Mouse (Mus musculus) limb, embryonic 14.5 days (tissue): ENCODE measurements at regions not wholly inside any gene's neighbourhood (a gene's known extent, or its start where the extent isn't known, plus 50 kb on each side); places are given as distances from the start of the nearest gene placed in this dataset.

Source experiments
- ATAC-seq: fragments of 200-750 bp; cut with Nextera tagmentation; 2 replicates; pipeline ENCODE4 v1.8.0; 2017; ENCODE audit warnings: low read depth, moderate number of reproducible peaks, moderate TSS enrichment; ENCODE audit not compliant: low FRiP score
- DNase-seq: peaks from one replicate; pipeline ENCODE4 v3.0.0-alpha.2; 2015; ENCODE audit warnings: low spot score
- H3K27ac ChIP-seq: fragments of 300-500 bp; sonication (generic); replicated peaks from 2 replicates; pipeline ENCODE4 v1.5.1; 2014; ENCODE audit warnings: low read depth, mild to moderate bottlenecking, low read length, moderate library complexity, mixed read lengths
- H3K27me3 ChIP-seq: fragments of 300-500 bp; sonication (generic); 2 replicates; pipeline ENCODE4 v1.6.1; 2014; ENCODE audit warnings: low read length, mixed read lengths; ENCODE audit not compliant: control insufficient read depth, insufficient read depth
- H3K36me3 ChIP-seq: fragments of 300-500 bp; sonication (generic); 2 replicates; pipeline ENCODE4 v1.6.1; 2014; ENCODE audit warnings: mild to moderate bottlenecking, low read length, moderate library complexity, mixed read lengths; ENCODE audit not compliant: control insufficient read depth, insufficient read depth
- H3K4me1 ChIP-seq: fragments of 300-500 bp; sonication (generic); 2 replicates; pipeline ENCODE4 v1.6.1; 2014; ENCODE audit warnings: antibody characterized with exemption, low read length, mixed read lengths; ENCODE audit not compliant: control insufficient read depth, insufficient read depth
- H3K4me2 ChIP-seq: fragments of 300-500 bp; sonication (generic); replicated peaks from 2 replicates; pipeline ENCODE4 v1.6.1; 2014; ENCODE audit warnings: low read depth, mild to moderate bottlenecking, low read length, moderate library complexity; ENCODE audit not compliant: severe bottlenecking
- H3K4me3 ChIP-seq: fragments of 300-500 bp; sonication (generic); replicated peaks from 2 replicates; pipeline ENCODE4 v1.5.1; 2014; ENCODE audit warnings: low read length
- H3K9ac ChIP-seq: fragments of 300-500 bp; sonication (generic); 2 replicates; pipeline ENCODE4 v1.6.1; 2014; ENCODE audit warnings: mild to moderate bottlenecking, low read depth, low read length, moderate library complexity; ENCODE audit not compliant: severe bottlenecking
- H3K9me3 ChIP-seq: fragments of 300-500 bp; sonication (generic); 2 replicates; pipeline ENCODE4 v1.6.1; 2016; ENCODE audit warnings: low read length; ENCODE audit not compliant: control insufficient read depth
- POLR2A ChIP-seq: fragments of 200-500 bp; IDR thresholded peaks from 2 replicates; pipeline ENCODE4 v1.8.0; 2012; ENCODE audit warnings: inconsistent platforms, mild to moderate bottlenecking, moderate library complexity, borderline replicate concordance; ENCODE audit not compliant: insufficient read depth, insufficient read length; ENCODE audit errors: extremely low read depth
- WGBS: fragments of 180-500 bp; shearing (Covaris S2); extraction: QIAGEN DNeasy Blood & Tissue Kit; methylation state at CpG from one replicate; pipeline ENCODE4 v1.1.7; 2014; 5-methylcytosine and 5-hydroxymethylcytosine counted together

- H3K27me3 ChIP-seq = no peaks in the 10 kb centered on the region
- peak; percentile 39 for DNase-seq
- WGBS = 52% methylated on average over 8 of the region's 8 CpGs
These were observed 109.7 kb upstream of the Tab2 start for GRCm38 (mm10) chr10:8065746-8066145.

DNA sequence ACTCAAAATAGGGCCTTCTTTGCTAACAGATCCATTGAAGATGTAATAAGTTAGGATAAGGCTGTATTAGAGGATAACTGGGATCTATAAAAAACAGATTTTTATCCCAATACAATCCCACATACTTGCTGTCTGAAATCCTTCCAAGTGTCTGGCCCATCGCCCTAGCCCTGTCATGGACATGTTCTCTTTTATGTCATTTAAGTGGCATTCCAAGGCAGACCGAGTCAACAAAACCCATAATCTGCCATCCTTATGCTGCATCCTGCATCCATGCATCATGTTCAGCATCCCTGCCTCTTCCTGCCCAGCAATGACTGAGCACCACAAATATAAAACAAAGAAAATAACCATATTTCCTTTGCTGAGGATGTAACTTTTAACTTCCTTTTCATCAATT is 108.3 kb upstream of the Tab2 start:
- H3K27me3 ChIP-seq = no peaks in the 10 kb centered on the region
- DNase-seq (no peak), ATAC-seq (no peak)
- no peak overlapping the region for H3K27ac ChIP-seq
- H3K4me2 ChIP-seq = no peak overlapping the region
- no peak for TF ChIP-seq POLR2A
- no peak overlapping the region for H3K4me3 ChIP-seq
- 72% methylated on average over 2 of the region's 2 CpGs for WGBS
- H3K9me3 ChIP-seq = no peaks in the 10 kb centered on the region
- peaks cover 3% of the 10 kb centered on the region; the same call in 1 of the 2 replicates for H3K4me1 ChIP-seq
- no peak overlapping the region for H3K9ac ChIP-seq
- H3K36me3 ChIP-seq = no peaks in the 10 kb centered on the region

More at GRCm38 (mm10) chr10:8065746-8066145, 109.7 kb upstream of the Tab2 start:
- no peak overlapping the region for H3K27ac ChIP-seq
- no peak overlapping the region for H3K4me2 ChIP-seq
- no peaks in the 10 kb centered on the region for H3K36me3 ChIP-seq
- H3K9me3 ChIP-seq = no peaks in the 10 kb centered on the region
- no peak overlapping the region for H3K4me3 ChIP-seq
- H3K4me1 ChIP-seq = peaks cover 3% of the 10 kb centered on the region; the same call in 1 of the 2 replicates
- H3K9ac ChIP-seq = no peak overlapping the region
- no peak for TF ChIP-seq POLR2A
- ATAC-seq = no peak

- TF ChIP-seq POLR2A = no peak
- Histone ChIP-seq H3K4me3 (no peak overlapping the region), H3K9ac (no peak overlapping the region), H3K27me3 (no peaks in the 10 kb centered on the region), H3K36me3 (no peaks in the 10 kb centered on the region), H3K27ac (no peak overlapping the region), H3K9me3 (no peaks in the 10 kb centered on the region), H3K4me1 (peaks cover 3% of the 10 kb centered on the region; the same call in 1 of the 2 replicates), H3K4me2 (no peak overlapping the region)
- ATAC-seq = no peak
- 76% methylated on average over 5 of the region's 5 CpGs for WGBS
- no peak for DNase-seq
These were observed 107.5 kb upstream of the Tab2 start for GRCm38 (mm10) chr10:8063458-8064090.

DNA sequence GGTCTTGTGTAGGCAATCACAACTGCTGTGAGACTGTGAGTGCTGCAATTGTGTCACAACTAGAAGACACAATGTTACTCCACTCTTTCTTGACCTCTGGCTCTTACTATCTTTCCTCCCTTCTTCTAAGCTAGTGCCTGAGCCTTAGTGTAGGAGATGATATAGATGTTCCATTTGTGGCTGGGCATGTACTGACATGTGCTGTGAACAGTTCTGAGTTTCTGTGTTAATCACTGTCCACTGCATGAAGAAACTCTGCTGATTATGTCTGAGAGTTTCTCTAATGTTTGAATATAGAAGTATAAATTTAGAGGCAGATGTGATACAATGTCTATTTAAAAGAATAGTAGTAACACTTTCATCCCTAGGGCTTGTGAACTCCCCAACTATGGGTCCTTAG is 105.0 kb upstream of the Tab2 start:
- ATAC-seq = no peak
- DNase-seq = no peak
- no peaks in the 10 kb centered on the region for H3K9me3 ChIP-seq
- no peaks in the 10 kb centered on the region for H3K27me3 ChIP-seq
- TF ChIP-seq POLR2A = no peak
- H3K4me1 ChIP-seq = peaks cover 3% of the 10 kb centered on the region; the same call in 1 of the 2 replicates
- H3K4me2 ChIP-seq = no peak overlapping the region
- H3K9ac ChIP-seq = no peak overlapping the region
- no peak overlapping the region for H3K4me3 ChIP-seq
- no peaks in the 10 kb centered on the region for H3K36me3 ChIP-seq
- no peak overlapping the region for H3K27ac ChIP-seq

DNA sequence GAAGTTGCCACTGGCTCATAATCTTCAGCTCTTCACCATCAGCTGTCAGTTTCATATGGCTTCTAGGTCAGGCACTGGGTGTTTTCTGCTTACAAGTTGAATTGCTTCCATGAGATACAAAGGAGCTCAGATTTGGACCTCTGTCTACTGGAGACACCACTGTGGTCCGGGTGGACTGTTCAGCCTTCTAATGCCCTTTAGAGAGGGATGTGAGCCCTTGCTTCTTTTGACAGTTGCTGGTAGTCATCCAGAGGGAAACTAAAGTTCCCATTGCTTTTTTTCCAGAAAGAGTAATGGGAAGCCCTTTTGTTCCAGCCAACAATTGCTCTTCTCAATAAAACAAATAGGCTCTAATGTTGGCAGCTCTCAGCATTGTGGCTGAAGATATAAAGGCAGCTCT is 103.7 kb upstream of the Tab2 start:
- ATAC-seq (no peak), DNase-seq (no peak)
- Histone ChIP-seq H3K27ac (no peak overlapping the region), H3K4me1 (no peaks in the 10 kb centered on the region), H3K9ac (no peak overlapping the region), H3K4me3 (no peak overlapping the region), H3K9me3 (no peaks in the 10 kb centered on the region), H3K4me2 (no peak overlapping the region), H3K27me3 (no peaks in the 10 kb centered on the region), H3K36me3 (no peaks in the 10 kb centered on the region)
- 85% methylated on average over 1 of the region's 1 CpGs for WGBS
- no peak for TF ChIP-seq POLR2A

DNA sequence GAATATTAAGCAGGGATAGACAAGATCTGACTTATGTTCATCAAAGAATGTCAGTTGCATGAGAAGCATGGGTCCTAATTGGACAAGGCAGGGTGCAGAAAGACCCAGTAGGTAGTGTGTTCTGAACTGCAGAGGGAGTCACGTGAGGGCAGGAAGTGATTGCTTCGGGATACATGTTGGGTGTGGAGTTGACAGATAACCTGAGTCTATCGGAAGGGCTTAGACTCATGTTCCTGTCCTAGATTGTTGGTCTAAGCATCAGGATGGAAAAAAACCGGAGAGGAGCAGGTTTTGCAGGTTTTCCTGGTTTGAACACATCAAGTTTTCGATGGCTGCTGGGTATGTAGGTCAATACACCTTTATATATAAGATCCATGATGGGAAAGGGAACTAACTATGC is 101.8 kb upstream of the Tab2 start:
- Histone ChIP-seq H3K4me2 (no peak overlapping the region), H3K27me3 (no peaks in the 10 kb centered on the region), H3K27ac (no peak overlapping the region), H3K4me1 (no peaks in the 10 kb centered on the region), H3K4me3 (no peak overlapping the region), H3K36me3 (no peaks in the 10 kb centered on the region), H3K9me3 (no peaks in the 10 kb centered on the region), H3K9ac (no peak overlapping the region)
- no peak for ATAC-seq
- TF ChIP-seq POLR2A = no peak
- no peak for DNase-seq
- WGBS = 77% methylated on average over 5 of the region's 5 CpGs
